Mouse (Mus musculus) activated CD4-positive, CD25-positive, alpha-beta regulatory T cell, adult 9 weeks (primary cell): ENCODE measurements around the gene Pde12. TPM values are rescaled to one million over a fixed set of nuclear protein-coding genes. Genes with fewer than 3 reads are reported as not detected.

Experiments used
- polyA plus RNA-seq: library from polyadenylated mRNA; unstranded; fragments of 100-300 nt; shearing (Covaris generic); gene quantifications from one replicate; pipeline ENCODE4 v1.2.1, GENCODE M21; 2017

Gene Pde12
- 5.1 TPM for polyA plus RNA-seq

DNA sequence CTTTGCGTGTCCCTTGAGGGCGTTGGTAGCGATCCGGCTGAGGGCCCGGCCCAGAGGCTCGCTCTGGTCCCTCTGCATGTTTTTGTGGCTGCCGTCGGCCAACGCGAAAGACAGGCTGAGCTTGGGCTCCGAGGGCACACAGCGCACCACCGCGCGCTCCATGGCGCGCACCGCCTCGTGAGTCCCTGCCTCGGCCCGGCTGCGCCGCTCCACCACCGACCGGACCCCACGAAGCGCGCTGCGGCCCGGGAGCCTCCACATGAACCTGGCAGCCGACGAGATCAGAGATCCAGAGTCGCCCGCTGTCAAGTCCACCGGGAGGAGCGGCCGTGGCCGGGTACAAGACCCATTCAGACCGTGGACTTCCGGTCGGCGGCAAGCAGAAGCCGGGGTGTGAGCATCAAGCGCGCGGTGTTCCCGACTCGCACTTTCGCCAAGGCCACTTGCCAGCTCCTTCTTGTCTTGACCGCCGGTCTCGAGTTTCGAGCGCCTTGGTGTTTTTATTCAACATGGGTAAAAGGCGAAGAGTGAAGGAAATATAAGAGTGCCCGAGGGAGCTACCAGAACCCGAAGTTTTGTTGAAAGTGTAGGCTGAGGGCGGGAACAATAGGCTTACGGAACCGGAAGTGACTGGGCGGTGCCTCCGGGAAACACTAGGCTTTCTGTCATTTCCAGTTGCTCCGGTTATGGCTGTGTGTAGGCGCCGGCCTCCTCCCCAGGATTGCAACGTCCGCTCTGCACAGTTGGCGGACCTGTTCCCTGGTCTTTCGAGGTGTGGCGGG lies at the start of gene Pde12:
TSS of gene Pde12 (minus strand) at position 592 of the 782 bp plus-strand sequence.

DNA sequence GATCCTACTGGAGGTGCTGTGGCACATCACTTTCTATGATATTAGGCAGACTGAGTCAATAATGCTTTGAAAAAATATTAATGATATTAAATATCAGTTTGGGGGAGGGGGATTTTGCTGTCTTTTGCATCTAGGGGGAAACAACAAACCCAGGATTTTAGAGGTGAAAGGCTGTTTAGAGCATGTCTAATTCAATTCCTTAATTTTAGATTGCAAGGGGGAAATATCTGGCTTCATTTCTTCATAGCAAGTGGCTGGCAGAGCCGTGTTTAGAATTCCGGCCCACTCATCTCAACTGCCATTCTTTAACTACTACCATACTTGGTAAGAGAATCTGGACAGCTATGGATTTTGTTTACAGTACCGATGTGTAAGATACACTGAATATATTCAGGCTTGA lies 23.3 kb upstream of the Pde12 start, which contains the start of gene Dnah12:
TSS of gene Dnah12 (plus strand) at position 301 of the 400 bp plus-strand sequence.

GRCm38 (mm10) chr14:26637851-26638707 lies 31.6 kb downstream of the Pde12 start, which contains the start of gene Arf4:
TSS of gene Arf4 (plus strand) at chr14:26638074.

Other genes starting within 250 kb of the Pde12 start
- 9.9 TPM for gene Slmap, start 135.0 kb downstream of the Pde12 start, polyA plus RNA-seq
- gene Dennd6a, start 96.0 kb downstream of the Pde12 start, polyA plus RNA-seq = 5.7 TPM
- gene Arf4, start 31.8 kb downstream of the Pde12 start, polyA plus RNA-seq = 256 TPM
- gene Dnah12, start 23.4 kb upstream of the Pde12 start, polyA plus RNA-seq = not detected
- not detected for gene Asb14, start 224.7 kb upstream of the Pde12 start, polyA plus RNA-seq